Mouse (Mus musculus) G1E (cell line): ENCODE measurements at regions not wholly inside any gene's neighbourhood (a gene's known extent, or its start where the extent isn't known, plus 50 kb on each side); places are given as distances from the start of the nearest gene placed in this dataset.

Experiments used
- CTCF ChIP-seq: IDR thresholded peaks from 2 replicates; pipeline ENCODE4 v1.5.1; 2012; ENCODE audit warnings: low read depth, low read length, inconsistent platforms, mixed read lengths
- GATA1 ChIP-seq: IDR thresholded peaks from 2 replicates; pipeline ENCODE4 v1.6.1; 2012; ENCODE audit warnings: borderline replicate concordance, low read length, inconsistent platforms, mixed read lengths
- TAL1 ChIP-seq: conservative IDR thresholded peaks from 2 replicates; pipeline ENCODE4 v1.6.1; 2012; ENCODE audit warnings: low read depth, low read length, inconsistent platforms, mixed read lengths

GRCm38 (mm10) chr3:134124982-134125381 is 111.3 kb upstream of the Cxxc4 start:
- TF ChIP-seq CTCF (no peak), GATA1 (no peak), TAL1 (no peak)
